Mouse (Mus musculus) gastrocnemius, postnatal 14 days (tissue): ENCODE measurements at regions not wholly inside any gene's neighbourhood (a gene's known extent, or its start where the extent isn't known, plus 50 kb on each side); places are given as distances from the start of the nearest gene placed in this dataset.
"Not testable (repeated sequence)": the region's sequence is repeated elsewhere in the genome, so short reads cannot be mapped to it uniquely, and the experiment has no call there.

Experiments used
- DNase-seq: peaks from one replicate; pipeline ENCODE4 v3.0.0; 2021; ENCODE audit warnings: mixed read lengths
- intact Hi-C: fragments of 180-260 bp; cut with DNase I; formaldehyde crosslinking; loops from one replicate; pipeline ENCODE4 v1.15.1; 2025; ENCODE audit warnings: low total_unique reads

- intact Hi-C loops, result no loop called here
- DNase-seq, result no peak
These were observed 551.2 kb downstream of the Tlr4 start for GRCm38 (mm10) chr4:67378632-67379031.

GRCm38 (mm10) chr4:67387834-67388233, 560.5 kb downstream of the Tlr4 start:
- DNase-seq, result no peak
- intact Hi-C loops, result no loop called here

GRCm38 (mm10) chr4:67402977-67403376, 575.6 kb downstream of the Tlr4 start:
- DNase-seq, result no peak
- intact Hi-C loops, result no loop called here

DNA sequence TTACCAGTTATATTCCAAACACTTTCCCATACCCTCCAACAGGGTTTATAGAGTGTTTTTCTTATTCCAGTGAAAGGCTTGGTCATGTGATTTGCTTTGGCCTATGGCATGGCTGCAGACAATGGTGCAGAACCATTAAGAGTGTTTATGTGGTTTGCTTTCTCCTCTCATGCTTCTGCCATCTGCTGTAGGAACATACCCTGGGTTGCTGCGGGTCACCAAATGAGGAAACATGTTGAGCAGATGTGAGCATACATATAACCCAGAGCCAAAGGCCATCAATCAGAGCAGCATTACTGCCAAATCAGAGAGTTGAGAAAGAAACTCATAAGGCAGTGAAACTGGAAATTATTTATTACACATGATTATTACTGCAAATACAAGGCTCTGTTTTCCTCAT, 596.7 kb downstream of the Tlr4 start:
- intact Hi-C loops, result no loop called here
- no peak for DNase-seq

DNA sequence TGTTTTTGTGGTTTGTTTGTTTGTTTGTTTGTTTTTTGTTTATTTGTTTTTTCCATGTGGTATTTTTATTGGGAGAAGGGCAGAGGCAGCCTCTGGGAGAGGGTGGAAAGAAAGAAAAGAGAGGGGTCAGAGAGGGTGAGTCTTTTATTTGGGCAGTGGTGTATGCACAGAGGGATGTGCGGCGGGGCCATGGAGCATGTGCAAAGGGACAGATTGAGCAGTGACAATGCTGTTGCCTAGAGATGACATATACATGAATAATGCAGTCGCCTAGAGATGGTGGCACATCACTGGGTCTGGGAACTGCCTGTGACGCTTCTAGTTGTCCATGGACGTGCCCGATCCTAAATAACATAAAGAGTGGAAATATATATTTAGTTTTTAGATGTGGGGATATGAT, 598.3 kb downstream of the Tlr4 start:
- no peak for DNase-seq
- intact Hi-C loops, result no loop called here

- intact Hi-C loops, result no loop called here
- no peak for DNase-seq
These were observed 620.5 kb downstream of the Tlr4 start for GRCm38 (mm10) chr4:67447835-67448234.

- DNase-seq, intact Hi-C loops: not testable (repeated sequence)
These were observed 632.5 kb downstream of the Tlr4 start for GRCm38 (mm10) chr4:67459871-67460270.

DNA sequence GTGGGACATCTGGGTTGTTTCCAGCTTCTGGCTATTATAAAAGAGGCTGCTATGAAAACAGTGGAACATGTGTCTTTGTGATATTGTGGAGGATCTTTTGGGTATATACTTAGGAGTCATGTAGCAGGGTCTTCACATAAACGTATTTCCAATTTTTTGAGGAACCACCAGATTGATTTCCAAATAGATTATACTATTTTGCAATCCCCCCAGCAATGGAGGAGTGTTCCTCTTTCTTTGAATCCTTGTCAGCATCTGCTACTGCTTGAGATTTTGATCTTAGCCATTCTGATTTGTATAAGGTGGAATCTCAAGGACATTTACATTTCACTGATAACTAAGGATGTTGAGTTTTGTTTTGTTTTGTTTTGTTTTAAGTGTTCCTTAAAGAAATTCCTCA, 645.6 kb downstream of the Tlr4 start:
- intact Hi-C loops, result no loop called here
- DNase-seq, result no peak

- peak; percentile 2 for DNase-seq
- intact Hi-C loops, result no loop called here
These were observed 650.0 kb downstream of the Tlr4 start for GRCm38 (mm10) chr4:67477264-67477845.

GRCm38 (mm10) chr4:67478081-67478480, 650.7 kb downstream of the Tlr4 start:
- intact Hi-C loops, result no loop called here
- no peak for DNase-seq

- intact Hi-C loops, result no loop called here
- no peak for DNase-seq
These were observed 694.9 kb downstream of the Tlr4 start for GRCm38 (mm10) chr4:67522235-67522634.

DNA sequence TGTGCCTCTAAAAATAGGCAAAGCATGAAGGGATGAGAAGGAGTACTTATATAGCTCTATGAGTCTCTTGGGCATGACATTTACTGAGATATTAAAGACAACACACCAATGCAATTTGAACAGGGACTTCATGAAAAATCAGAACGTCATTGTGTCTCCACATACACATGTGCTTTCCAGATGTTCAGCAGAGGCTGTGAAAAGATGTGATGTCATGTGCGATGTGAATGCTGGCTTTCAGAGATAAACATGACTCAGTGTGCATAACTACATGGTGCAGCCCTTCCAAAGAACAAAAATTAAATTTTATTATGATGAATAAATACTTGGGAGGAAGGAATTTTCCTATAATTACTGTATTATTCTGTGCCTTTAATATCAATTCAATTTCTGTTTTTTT, 695.8 kb downstream of the Tlr4 start:
- DNase-seq, result no peak
- intact Hi-C loops, result no loop called here

DNA sequence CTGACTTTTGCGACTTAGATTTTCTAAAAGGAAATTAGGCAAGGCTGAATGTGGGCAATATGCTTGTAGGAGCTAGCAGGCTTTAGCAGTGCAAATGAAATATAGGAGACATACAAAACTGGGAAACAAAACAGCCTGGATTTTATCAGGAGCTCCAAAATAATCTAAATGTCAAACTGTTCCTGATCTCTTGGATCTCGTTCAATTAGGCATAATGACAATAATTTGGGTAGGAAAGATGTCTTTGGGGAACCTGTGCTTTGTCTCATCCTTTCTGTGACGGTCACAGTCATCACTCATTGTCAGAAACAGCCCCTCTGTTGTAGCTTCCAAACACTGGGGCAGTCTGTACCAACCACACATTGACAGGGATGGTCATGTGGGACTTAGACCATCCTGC, 702.2 kb downstream of the Tlr4 start:
- intact Hi-C loops, result no loop called here

DNA sequence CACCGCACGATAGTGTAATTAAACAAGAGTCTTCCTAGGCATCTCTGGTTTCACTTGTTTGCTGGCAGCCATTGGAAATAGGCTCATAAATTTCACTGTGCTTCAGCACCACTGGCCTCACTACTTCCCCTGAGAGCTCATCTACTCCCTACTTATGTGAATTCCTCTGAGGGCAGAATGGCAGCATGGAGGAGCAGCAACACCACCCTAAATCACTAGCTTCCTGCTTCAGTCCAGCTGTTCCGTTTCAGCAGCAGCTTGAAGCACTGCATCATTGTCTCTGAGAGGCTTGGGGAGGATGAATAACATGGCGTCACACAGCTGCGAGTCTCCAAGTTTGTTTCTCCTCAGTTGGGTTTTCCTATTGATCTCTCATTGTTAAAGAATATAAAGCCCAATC, 712.1 kb downstream of the Tlr4 start:
- intact Hi-C loops, result no loop called here
- no peak for DNase-seq

More for the DNA sequence above, 702.2 kb downstream of the Tlr4 start:
- DNase-seq, result no peak

DNA sequence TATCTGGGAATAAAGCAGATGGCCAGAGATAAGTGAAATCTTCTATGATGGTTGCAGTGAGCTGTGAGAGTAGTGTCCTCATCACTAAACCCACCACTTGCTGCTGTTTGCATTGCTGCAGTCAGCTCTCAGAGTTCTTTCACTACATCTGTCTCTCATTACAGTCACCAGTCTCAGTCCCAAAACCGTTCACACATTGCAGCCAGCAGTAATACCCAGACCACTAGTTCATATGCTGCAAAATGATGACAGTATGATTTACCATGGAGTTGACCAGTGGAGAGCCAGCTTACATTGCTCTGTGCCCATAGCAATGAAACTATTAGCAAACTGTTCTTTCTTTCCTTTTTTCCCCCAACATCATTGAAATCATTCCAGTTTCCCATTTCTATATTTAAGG, 718.6 kb downstream of the Tlr4 start:
- intact Hi-C loops, result no loop called here
- DNase-seq, result no peak

DNA sequence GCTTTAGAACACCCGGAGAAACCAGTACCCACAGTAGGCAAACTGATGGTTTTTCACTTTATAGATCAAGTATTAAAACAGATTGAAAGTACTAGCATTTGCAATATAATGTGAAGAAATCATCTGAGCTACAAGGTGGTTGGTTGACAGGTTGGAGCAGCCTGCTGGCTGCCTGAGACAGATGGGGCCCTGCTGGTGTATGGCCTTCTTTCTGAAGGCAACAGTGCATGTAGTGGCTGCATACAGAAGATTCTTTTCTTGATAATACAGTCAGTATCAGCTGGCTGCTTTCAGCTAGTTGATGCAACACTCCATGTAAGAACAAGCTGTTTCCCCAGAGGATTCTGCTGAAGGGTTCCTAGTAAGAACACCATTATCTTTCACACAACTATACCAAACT, 720.6 kb downstream of the Tlr4 start:
- DNase-seq, result no peak
- intact Hi-C loops, result no loop called here

DNA sequence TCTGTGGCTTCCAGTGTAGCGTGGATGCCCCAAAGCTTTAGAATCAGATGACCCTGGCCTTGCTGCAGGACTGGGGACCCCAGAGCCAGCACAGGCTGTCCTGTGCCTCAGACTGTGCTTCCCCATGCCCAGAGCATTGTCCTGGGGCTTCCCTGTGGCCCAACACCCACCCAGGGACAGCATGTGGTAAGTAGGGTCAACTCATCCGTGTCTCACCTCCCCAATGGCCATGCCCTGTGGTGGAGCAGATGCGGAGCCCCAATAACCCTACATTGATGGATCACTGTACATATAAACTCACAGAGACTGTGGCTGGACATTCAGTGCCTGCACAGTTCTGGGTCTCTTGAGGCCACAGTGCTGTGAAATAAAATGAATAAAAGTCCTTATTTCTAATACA, 726.1 kb downstream of the Tlr4 start:
- intact Hi-C loops, result no loop called here
- no peak for DNase-seq

DNA sequence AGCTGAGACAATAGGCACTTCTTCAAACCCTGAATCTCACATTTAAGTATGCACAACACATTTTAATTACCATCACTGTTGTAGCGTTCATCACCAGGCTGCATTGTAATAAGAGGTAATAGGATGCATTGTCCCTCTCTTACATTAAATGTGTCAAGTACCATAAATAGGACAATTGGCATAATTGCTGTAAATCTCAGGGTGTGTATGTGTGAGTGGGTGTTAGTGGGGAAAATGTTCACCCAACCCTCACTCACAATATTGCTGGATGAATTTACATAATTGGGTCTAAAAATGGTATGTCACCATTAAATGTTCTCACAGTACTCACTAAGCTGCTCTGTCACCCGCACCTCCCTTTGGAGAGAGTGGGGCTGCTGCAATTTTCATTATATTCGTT, 747.4 kb downstream of the Tlr4 start:
- intact Hi-C loops, result no loop called here
- no peak for DNase-seq

DNA sequence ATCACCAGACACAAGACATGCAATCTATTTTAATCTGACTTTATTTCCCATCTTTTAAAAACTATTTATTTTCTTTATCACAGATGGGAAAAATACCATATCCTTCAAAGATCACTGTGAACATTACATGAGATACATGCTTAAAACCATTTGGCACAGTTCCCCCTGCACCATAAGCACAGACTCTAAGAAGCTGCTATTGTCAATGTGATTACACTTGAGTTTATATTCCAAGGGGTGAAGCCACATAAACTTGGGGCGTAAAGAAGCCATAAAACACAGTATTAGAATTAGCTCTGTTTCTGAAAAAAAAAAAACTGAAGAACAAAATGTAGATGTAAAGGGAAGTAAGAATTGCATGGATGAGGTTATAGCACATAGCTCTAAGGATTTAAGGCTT, 762.1 kb downstream of the Tlr4 start:
- no peak for DNase-seq
- intact Hi-C loops, result no loop called here

- no peak for DNase-seq
- intact Hi-C loops, result no loop called here
These were observed 762.8 kb downstream of the Tlr4 start for GRCm38 (mm10) chr4:67589976-67590727.

DNA sequence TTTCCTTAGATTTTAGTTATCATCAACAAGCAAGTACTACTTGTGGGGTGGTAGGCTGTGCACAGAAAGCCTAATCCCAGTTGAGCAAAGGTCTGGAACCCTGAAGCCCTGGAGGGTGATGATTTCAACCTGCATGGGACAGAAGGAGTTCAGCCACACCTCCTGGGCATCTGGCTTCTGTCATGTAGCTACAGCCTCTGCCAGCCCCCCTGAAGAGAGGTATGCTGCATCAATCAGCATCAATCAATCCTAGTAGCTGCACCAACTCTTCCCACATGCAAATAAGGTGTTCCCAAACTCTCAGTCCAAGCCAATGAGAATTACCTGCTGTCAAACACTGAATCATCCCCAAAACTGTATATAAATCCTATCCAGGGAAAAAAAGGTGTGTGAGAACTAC, 779.8 kb downstream of the Tlr4 start:
- no peak for DNase-seq
- intact Hi-C loops, result no loop called here
